Mouse (Mus musculus): ENCODE measurements around the gene Npr2. TPM values are rescaled to one million over a fixed set of nuclear protein-coding genes. Genes with fewer than 3 reads are reported as not detected.
"Not testable (repeated sequence)": the region's sequence is repeated elsewhere in the genome, so short reads cannot be mapped to it uniquely, and the experiment has no call there.

Npr2 gene
- polyA plus RNA-seq, 1 experiment from 2014 or later, result 10.8 TPM

GRCm38 (mm10) chr4:43591961-43592360 lies 39.8 kb upstream of the Npr2 start:
- no peaks in the 10 kb centered on the region for H3K4me1 ChIP-seq (replicated peaks; ENCODE audit: control insufficient read depth, insufficient read depth, low read length)
- H3K9me3 ChIP-seq (ENCODE audit: control insufficient read depth, low read length), result no peaks in the 10 kb centered on the region
- DNase-seq (ENCODE audit: low spot score) (no peak), ATAC-seq (replicated peaks; ENCODE audit: low FRiP score) (no peak)
- no peak overlapping the region for H3K4me3 ChIP-seq (ENCODE audit: low read depth, low read length)
- no peak overlapping the region for H3K27ac ChIP-seq (ENCODE audit: low read depth, low read length)
- no peak overlapping the region for H3K9ac ChIP-seq (ENCODE audit: low read length)
- WGBS, result 86% methylated on average over 3 of the region's 3 CpGs
- H3K4me2 ChIP-seq (ENCODE audit: low read depth, low read length, severe bottlenecking), result no peak overlapping the region
- H3K36me3 ChIP-seq (ENCODE audit: control insufficient read depth, insufficient read depth, low read length), result no peaks in the 10 kb centered on the region
- no peaks in the 10 kb centered on the region for H3K27me3 ChIP-seq (ENCODE audit: control insufficient read depth, insufficient read depth, low read length)

GRCm38 (mm10) chr4:43593453-43593852 lies 38.3 kb upstream of the Npr2 start:
- Histone ChIP-seq H3K4me3 (ENCODE audit: low read depth, low read length) (no peak overlapping the region), H3K27ac (ENCODE audit: low read depth, low read length) (no peak overlapping the region), H3K9ac (ENCODE audit: low read length) (no peak overlapping the region), H3K4me1 (replicated peaks; ENCODE audit: control insufficient read depth, insufficient read depth, low read length) (no peaks in the 10 kb centered on the region), H3K27me3 (ENCODE audit: control insufficient read depth, insufficient read depth, low read length) (no peaks in the 10 kb centered on the region), H3K36me3 (ENCODE audit: control insufficient read depth, insufficient read depth, low read length) (no peaks in the 10 kb centered on the region), H3K9me3 (ENCODE audit: control insufficient read depth, low read length) (no peaks in the 10 kb centered on the region), H3K4me2 (ENCODE audit: low read depth, low read length, severe bottlenecking) (no peak overlapping the region)
- no peak for DNase-seq (ENCODE audit: low spot score)
- WGBS, result 78% methylated on average over 3 of the region's 3 CpGs
- no peak for ATAC-seq (replicated peaks; ENCODE audit: low FRiP score)

GRCm38 (mm10) chr4:43596597-43596996 lies 35.1 kb upstream of the Npr2 start:
- not testable (repeated sequence) for H3K4me3 ChIP-seq (ENCODE audit: low read depth, low read length); H3K27ac ChIP-seq (ENCODE audit: low read depth, low read length); ATAC-seq (replicated peaks; ENCODE audit: low FRiP score); H3K9me3 ChIP-seq (ENCODE audit: control insufficient read depth, low read length); DNase-seq (ENCODE audit: low spot score); H3K4me2 ChIP-seq (ENCODE audit: low read depth, low read length, severe bottlenecking); H3K27me3 ChIP-seq (ENCODE audit: control insufficient read depth, insufficient read depth, low read length); H3K9ac ChIP-seq (ENCODE audit: low read length); H3K36me3 ChIP-seq (ENCODE audit: control insufficient read depth, insufficient read depth, low read length); H3K4me1 ChIP-seq (replicated peaks; ENCODE audit: control insufficient read depth, insufficient read depth, low read length)
- 81% methylated on average over 2 of the region's 2 CpGs for WGBS

GRCm38 (mm10) chr4:43598200-43598599 lies 33.5 kb upstream of the Npr2 start:
- WGBS, result 87% methylated on average over 4 of the region's 4 CpGs
- H3K9me3 ChIP-seq (ENCODE audit: control insufficient read depth, low read length), result no peaks in the 10 kb centered on the region
- no peak overlapping the region for H3K27ac ChIP-seq (ENCODE audit: low read depth, low read length)
- no peaks in the 10 kb centered on the region for H3K36me3 ChIP-seq (ENCODE audit: control insufficient read depth, insufficient read depth, low read length)
- DNase-seq (ENCODE audit: low spot score), result no peak
- H3K27me3 ChIP-seq (ENCODE audit: control insufficient read depth, insufficient read depth, low read length), result no peaks in the 10 kb centered on the region
- H3K4me1 ChIP-seq (replicated peaks; ENCODE audit: control insufficient read depth, insufficient read depth, low read length), result no peaks in the 10 kb centered on the region
- no peak overlapping the region for H3K4me3 ChIP-seq (ENCODE audit: low read depth, low read length)
- no peak overlapping the region for H3K9ac ChIP-seq (ENCODE audit: low read length)
- H3K4me2 ChIP-seq (ENCODE audit: low read depth, low read length, severe bottlenecking), result no peak overlapping the region
- no peak for ATAC-seq (replicated peaks; ENCODE audit: low FRiP score)

- no peak overlapping the region for H3K9ac ChIP-seq (ENCODE audit: low read length)
- ATAC-seq (replicated peaks; ENCODE audit: low FRiP score), result no peak
- no peaks in the 10 kb centered on the region for H3K27me3 ChIP-seq (ENCODE audit: control insufficient read depth, insufficient read depth, low read length)
- no peak for DNase-seq (ENCODE audit: low spot score)
- no peak overlapping the region for H3K4me3 ChIP-seq (ENCODE audit: low read depth, low read length)
- H3K36me3 ChIP-seq (ENCODE audit: control insufficient read depth, insufficient read depth, low read length), result no peaks in the 10 kb centered on the region
- H3K27ac ChIP-seq (ENCODE audit: low read depth, low read length), result no peak overlapping the region
- 96% methylated on average over 7 of the region's 7 CpGs for WGBS
- H3K9me3 ChIP-seq (ENCODE audit: control insufficient read depth, low read length), result no peaks in the 10 kb centered on the region
- H3K4me2 ChIP-seq (ENCODE audit: low read depth, low read length, severe bottlenecking), result no peak overlapping the region
- no peaks in the 10 kb centered on the region for H3K4me1 ChIP-seq (replicated peaks; ENCODE audit: control insufficient read depth, insufficient read depth, low read length)
Measured at GRCm38 (mm10) chr4:43598650-43599380, 32.9 kb upstream of the Npr2 start.

DNA sequence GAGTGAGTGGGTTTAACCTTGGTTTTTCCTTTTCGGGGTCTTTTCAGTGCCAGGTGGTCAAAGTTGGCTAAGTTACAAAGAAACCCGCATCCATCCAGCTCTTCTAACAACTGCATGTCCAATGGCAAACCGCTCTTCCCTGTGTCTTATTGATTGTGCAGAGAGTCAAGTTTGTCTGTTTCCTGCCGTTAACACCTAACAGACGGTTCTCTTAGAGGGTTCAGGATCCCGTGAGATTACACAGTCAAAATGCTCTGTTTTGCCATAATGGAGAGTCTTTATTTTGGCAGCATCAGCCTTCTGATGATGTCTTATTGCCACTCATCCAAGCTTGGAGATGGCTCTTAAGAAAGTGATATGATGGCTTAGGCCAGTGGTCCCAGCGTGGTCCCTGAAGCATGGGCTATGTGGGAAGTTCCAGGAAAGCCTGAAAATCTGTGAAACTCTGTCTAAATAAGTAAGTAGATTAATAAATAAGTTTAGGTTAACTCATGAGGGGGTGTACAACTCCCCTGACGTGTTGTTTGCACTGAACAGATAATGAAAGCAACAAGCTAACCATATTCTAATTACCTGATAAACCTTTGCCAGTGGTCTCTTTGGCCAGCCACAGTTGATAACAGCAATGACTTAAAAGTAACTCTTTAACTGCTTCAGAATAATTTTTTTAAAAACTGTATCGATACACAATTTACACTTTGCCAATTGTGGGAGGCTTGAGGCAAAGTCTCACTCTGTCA lies 31.4 kb upstream of the Npr2 start:
- WGBS, result 86% methylated on average over 9 of the region's 9 CpGs
- H3K4me1 ChIP-seq (replicated peaks; ENCODE audit: control insufficient read depth, insufficient read depth, low read length), result no peaks in the 10 kb centered on the region
- no peak overlapping the region for H3K4me2 ChIP-seq (ENCODE audit: low read depth, low read length, severe bottlenecking)
- no peaks in the 10 kb centered on the region for H3K36me3 ChIP-seq (ENCODE audit: control insufficient read depth, insufficient read depth, low read length)
- no peak for DNase-seq (ENCODE audit: low spot score)
- no peak overlapping the region for H3K9ac ChIP-seq (ENCODE audit: low read length)
- H3K27ac ChIP-seq (ENCODE audit: low read depth, low read length), result no peak overlapping the region
- ATAC-seq (replicated peaks; ENCODE audit: low FRiP score), result no peak
- no peaks in the 10 kb centered on the region for H3K9me3 ChIP-seq (ENCODE audit: control insufficient read depth, low read length)
- no peak overlapping the region for H3K4me3 ChIP-seq (ENCODE audit: low read depth, low read length)
- no peaks in the 10 kb centered on the region for H3K27me3 ChIP-seq (ENCODE audit: control insufficient read depth, insufficient read depth, low read length)

DNA sequence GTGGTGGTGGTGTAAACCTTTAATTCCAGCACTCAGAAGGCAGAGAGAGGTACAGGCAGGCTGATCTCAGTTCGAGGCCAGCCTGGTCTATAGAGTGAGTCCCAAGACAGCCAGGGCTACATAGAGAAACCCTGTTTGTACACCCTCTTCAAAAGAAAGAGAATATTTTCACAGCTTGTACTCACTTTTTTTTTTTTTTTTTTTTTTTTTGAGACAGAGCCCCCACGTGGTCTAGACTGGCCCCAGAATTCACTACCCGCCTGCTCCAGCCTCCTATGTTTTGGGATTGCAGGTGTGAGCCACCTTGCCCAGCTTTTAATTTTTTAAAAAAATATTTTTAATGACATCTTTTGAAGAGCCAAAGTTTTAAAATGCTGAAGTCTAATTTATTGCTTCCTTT lies 27.6 kb upstream of the Npr2 start:
- no peaks in the 10 kb centered on the region for H3K4me1 ChIP-seq (replicated peaks; ENCODE audit: control insufficient read depth, insufficient read depth, low read length)
- DNase-seq (ENCODE audit: low spot score) (no peak), ATAC-seq (replicated peaks; ENCODE audit: low FRiP score) (no peak)
- H3K4me2 ChIP-seq (ENCODE audit: low read depth, low read length, severe bottlenecking), result no peak overlapping the region
- H3K4me3 ChIP-seq (ENCODE audit: low read depth, low read length), result no peak overlapping the region
- H3K9ac ChIP-seq (ENCODE audit: low read length), result no peak overlapping the region
- no peaks in the 10 kb centered on the region for H3K27me3 ChIP-seq (ENCODE audit: control insufficient read depth, insufficient read depth, low read length)
- H3K27ac ChIP-seq (ENCODE audit: low read depth, low read length), result no peak overlapping the region
- H3K9me3 ChIP-seq (ENCODE audit: control insufficient read depth, low read length), result no peaks in the 10 kb centered on the region
- WGBS, result 67% methylated on average over 3 of the region's 3 CpGs
- H3K36me3 ChIP-seq (ENCODE audit: control insufficient read depth, insufficient read depth, low read length), result no peaks in the 10 kb centered on the region

DNA sequence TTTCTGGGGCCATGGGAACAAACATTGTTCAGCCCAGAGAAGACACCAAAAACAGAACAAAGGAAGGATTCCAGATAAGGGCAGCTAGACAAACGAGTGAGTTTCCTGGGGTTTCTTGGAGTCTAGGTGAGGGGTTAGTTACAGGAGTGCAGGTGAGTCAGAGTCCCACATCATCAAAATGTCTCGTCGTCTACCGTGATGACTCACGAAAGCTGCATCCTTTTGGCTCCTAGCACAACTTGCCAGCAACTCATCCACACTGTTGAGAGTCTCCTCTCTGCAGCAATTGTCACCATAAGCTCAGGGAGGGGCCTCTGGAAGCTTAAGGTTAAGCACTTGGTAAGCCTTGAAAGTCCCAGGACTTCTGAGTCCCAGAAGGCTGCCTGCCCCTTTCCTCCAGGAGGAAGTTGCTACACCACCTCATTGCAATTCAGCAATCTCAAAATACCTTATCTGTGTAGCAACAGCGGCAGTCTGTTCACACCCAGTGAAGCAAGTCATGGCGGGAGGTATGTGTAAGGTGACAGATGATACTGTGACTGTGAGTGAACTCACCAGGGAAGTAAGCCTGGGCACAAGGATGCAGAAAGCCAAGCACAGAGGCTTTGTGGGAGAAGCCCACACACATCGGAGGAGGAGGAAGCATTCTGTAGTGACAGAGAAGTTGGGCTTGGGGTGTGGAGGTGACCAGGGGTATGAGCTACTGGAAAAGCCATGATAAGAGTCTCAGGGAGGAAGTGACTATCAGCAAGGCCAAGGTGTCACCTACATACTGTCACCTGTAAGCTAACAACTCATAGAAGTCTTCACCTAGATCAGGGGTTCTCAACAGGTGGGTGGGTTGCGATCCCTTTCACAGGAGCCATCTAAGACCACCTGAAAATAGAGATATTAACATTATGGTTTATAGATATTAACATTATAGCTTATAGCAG lies 26.7 kb upstream of the Npr2 start:
- no peaks in the 10 kb centered on the region for H3K27me3 ChIP-seq (ENCODE audit: control insufficient read depth, insufficient read depth, low read length)
- H3K4me3 ChIP-seq (ENCODE audit: low read depth, low read length), result no peak overlapping the region
- H3K27ac ChIP-seq (ENCODE audit: low read depth, low read length), result no peak overlapping the region
- 77% methylated on average over 9 of the region's 9 CpGs for WGBS
- ATAC-seq (replicated peaks; ENCODE audit: low FRiP score) (no peak), DNase-seq (ENCODE audit: low spot score) (no peak)
- H3K9me3 ChIP-seq (ENCODE audit: control insufficient read depth, low read length), result no peaks in the 10 kb centered on the region
- no peaks in the 10 kb centered on the region for H3K36me3 ChIP-seq (ENCODE audit: control insufficient read depth, insufficient read depth, low read length)
- no peaks in the 10 kb centered on the region for H3K4me1 ChIP-seq (replicated peaks; ENCODE audit: control insufficient read depth, insufficient read depth, low read length)
- no peak overlapping the region for H3K9ac ChIP-seq (ENCODE audit: low read length)
- no peak overlapping the region for H3K4me2 ChIP-seq (ENCODE audit: low read depth, low read length, severe bottlenecking)

Measured in forebrain, embryonic 11.5 days (tissue).